Mouse (Mus musculus) small intestine, adult 2 months (tissue): Measurements from ENCODE around the gene A930017K11Rik.

Experiments used
- CTCF ChIP-seq: fragments of 200-500 bp; IDR thresholded peaks from 2 replicates; pipeline ENCODE4 v1.5.1; 2012; ENCODE audit warnings: low read depth, mild to moderate bottlenecking, control low read depth, inconsistent platforms, low read length, moderate library complexity, mixed read lengths; ENCODE audit not compliant: insufficient replicate concordance, insufficient read length; ENCODE audit errors: extremely low read depth
- POLR2A ChIP-seq: fragments of 200-500 bp; IDR thresholded peaks from 2 replicates; pipeline ENCODE4 v1.6.1; 2012; ENCODE audit warnings: low read depth, mild to moderate bottlenecking, control low read depth, inconsistent platforms, low read length, moderate library complexity

GRCm38 (mm10) chr17:25982913-25983312, 30.5 kb upstream of the A930017K11Rik start:
- TF ChIP-seq POLR2A = no peak
- TF ChIP-seq CTCF = no peak
